Mouse (Mus musculus): ENCODE results near the gene Lce1k. TPM values are rescaled to one million over a fixed set of nuclear protein-coding genes. Genes with fewer than 3 reads are reported as not detected.

Lce1k gene
- total RNA-seq (2012; rRNA removed) (not detected in 2 replicates), polyA plus RNA-seq (2012; ENCODE audit: insufficient read depth in 1 of 2, insufficient read length in 2 of 2, low read depth in 1 of 2, low replicate concordance in 2 of 2, missing spikeins in 1 of 2) (not detected)

DNA sequence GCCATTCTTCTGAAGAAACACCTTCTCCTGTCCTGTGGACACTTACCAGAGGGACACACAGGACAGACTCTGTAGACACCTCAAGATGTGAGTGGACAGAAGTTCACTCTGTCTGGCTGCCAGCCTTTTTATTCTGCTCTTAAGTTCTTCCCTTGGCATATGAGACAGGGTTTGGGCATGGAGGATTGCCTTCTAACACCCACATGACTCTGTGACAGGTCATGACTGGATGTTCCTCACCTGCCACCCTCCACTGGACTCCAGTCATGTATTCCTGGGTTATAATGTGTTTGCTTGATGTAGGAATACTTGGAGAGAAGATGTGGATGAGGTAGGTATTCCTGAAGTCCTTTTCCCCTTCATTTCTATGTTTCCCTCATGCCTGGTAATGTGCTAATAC lies at the start of gene Lce1k:
Gene Lce1k (minus strand): TSS at position 101 of the 400 bp plus-strand sequence.
- H3K36me3 ChIP-seq (ENCODE audit: control insufficient read depth in 1 of 2, insufficient read depth in 2 of 2, low read length in 2 of 2) = no peaks in the 10 kb centered on the region
- H3K79me2 ChIP-seq (ENCODE audit: control insufficient read depth, insufficient read depth, low read length, poor library complexity) = no peaks in the 10 kb centered on the region

DNA sequence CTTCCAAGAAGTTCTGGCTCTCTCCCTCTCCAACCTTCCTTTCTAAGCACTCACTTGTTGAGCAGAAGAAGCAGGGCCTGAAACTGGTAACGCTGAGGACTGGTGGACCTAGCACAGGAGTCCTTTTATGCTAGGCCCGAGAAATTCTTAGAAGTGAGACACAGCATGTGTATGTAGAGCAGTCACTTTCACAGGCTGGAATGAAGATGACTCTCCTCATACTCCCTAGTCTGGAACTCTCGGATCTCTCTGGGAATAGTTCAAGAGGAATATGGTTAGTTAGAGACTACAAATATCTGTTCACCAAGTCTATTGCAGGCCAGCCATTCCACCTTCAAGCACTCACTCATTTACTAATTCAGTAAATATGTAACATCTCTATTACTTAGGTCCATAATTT lies 43.5 kb upstream of the Lce1k start, which contains the start of gene Lce1l:
Gene Lce1l (minus strand): TSS at position 101 of the 400 bp plus-strand sequence.
- no peaks in the 10 kb centered on the region for H3K4me1 ChIP-seq (ENCODE audit: control insufficient read depth in 1 of 2, insufficient read depth in 2 of 2, low read length in 2 of 2)
- no peak within 1 kb of the TSS for H3K4me3 ChIP-seq (ENCODE audit: control insufficient read depth in 1 of 2, insufficient read depth in 1 of 2, low read depth in 2 of 2, low read length in 2 of 2)
- no peaks in the 10 kb centered on the region for H3K9me3 ChIP-seq (replicated peaks; ENCODE audit: insufficient read depth, low read length)
- no peaks in the 10 kb centered on the region for H3K36me3 ChIP-seq (ENCODE audit: control insufficient read depth in 1 of 2, insufficient read depth in 2 of 2, low read length in 2 of 2)
- H3K27me3 ChIP-seq (ENCODE audit: control insufficient read depth in 1 of 2, insufficient read depth in 2 of 2, low read length in 2 of 2) = no peaks in the 10 kb centered on the region
- H3K79me2 ChIP-seq (ENCODE audit: control insufficient read depth, insufficient read depth, low read length, poor library complexity) = no peaks in the 10 kb centered on the region
- no peak for DNase-seq (ENCODE audit: low read depth, low spot score)
- no peak within 1 kb of the TSS for H3K27ac ChIP-seq (ENCODE audit: control insufficient read depth, low read depth, low read length)
- TF ChIP-seq MYC (IDR thresholded peaks at IDR 0.05; ENCODE audit: low read depth, low read length) (no peak), MYB (IDR thresholded peaks at IDR 0.05; ENCODE audit: low read depth, low read length) (no peak), TBP (IDR thresholded peaks at IDR 0.05; ENCODE audit: low read depth, low read length) (no peak), ZNF384 (IDR thresholded peaks at IDR 0.05; ENCODE audit: low read depth, low read length) (no peak), ZKSCAN1 (IDR thresholded peaks at IDR 0.05; ENCODE audit: low read depth, low read length) (no peak), HCFC1 (IDR thresholded peaks at IDR 0.05; ENCODE audit: low read depth, low read length) (no peak), MAZ (IDR thresholded peaks at IDR 0.05; ENCODE audit: low read depth, low read length) (no peak), USF2 (IDR thresholded peaks at IDR 0.05; ENCODE audit: borderline replicate concordance in 1 of 2, insufficient read depth in 1 of 2, low read depth in 1 of 2, low read length in 2 of 2) (no peak), CHD2 (IDR thresholded peaks at IDR 0.05; ENCODE audit: low read length) (no peak), JUND (IDR thresholded peaks at IDR 0.05; ENCODE audit: low read depth, low read length) (no peak)
- H3K9ac ChIP-seq (ENCODE audit: control insufficient read depth, low read depth, low read length, poor library complexity, severe bottlenecking) = no peak within 1 kb of the TSS

More for the DNA sequence above, at the start of gene Lce1k:
- Histone ChIP-seq H3K27ac (ENCODE audit: control insufficient read depth, low read depth, low read length) (no peak within 1 kb of the TSS), H3K4me3 (ENCODE audit: control insufficient read depth in 1 of 2, insufficient read depth in 1 of 2, low read depth in 2 of 2, low read length in 2 of 2) (no peak within 1 kb of the TSS), H3K4me1 (ENCODE audit: control insufficient read depth in 1 of 2, insufficient read depth in 2 of 2, low read length in 2 of 2) (no peaks in the 10 kb centered on the region), H3K9me3 (replicated peaks; ENCODE audit: insufficient read depth, low read length) (no peaks in the 10 kb centered on the region), H3K27me3 (ENCODE audit: control insufficient read depth in 1 of 2, insufficient read depth in 2 of 2, low read length in 2 of 2) (no peaks in the 10 kb centered on the region), H3K9ac (ENCODE audit: control insufficient read depth, low read depth, low read length, poor library complexity, severe bottlenecking) (no peak within 1 kb of the TSS)
- TF ChIP-seq TAL1 (IDR thresholded peaks at IDR 0.05; ENCODE audit: low read length) (no peak), KAT2A (conservative IDR thresholded peaks at IDR 0.05; ENCODE audit: low read depth, low read length) (no peak), ZNF384 (IDR thresholded peaks at IDR 0.05; ENCODE audit: low read depth, low read length) (no peak), ZC3H11A (IDR thresholded peaks at IDR 0.05; ENCODE audit: low read depth, low read length) (no peak), CTCF (IDR thresholded peaks at IDR 0.05 in 2 of 3, conservative IDR thresholded peaks at IDR 0.05 in 1 of 3; ENCODE audit: control insufficient read depth in 1 of 3, insufficient read depth in 1 of 3, low read depth in 2 of 3, low read length in 3 of 3, poor library complexity in 1 of 3, severe bottlenecking in 1 of 3) (no peak), ZKSCAN1 (IDR thresholded peaks at IDR 0.05; ENCODE audit: low read depth, low read length) (no peak), ETS1 (IDR thresholded peaks at IDR 0.05; ENCODE audit: low read depth, low read length) (no peak), POLR2A (IDR thresholded peaks at IDR 0.05; ENCODE audit: control insufficient read depth in 1 of 2, insufficient read depth in 1 of 2, low read depth in 1 of 2, low read length in 2 of 2, poor library complexity in 1 of 2) (no peak), ZMIZ1 (IDR thresholded peaks at IDR 0.05; ENCODE audit: low read depth, low read length) (no peak), ELF1 (IDR thresholded peaks at IDR 0.05; ENCODE audit: low read depth, low read length) (no peak), SIN3A (IDR thresholded peaks at IDR 0.05; ENCODE audit: low read length) (no peak), MXI1 (IDR thresholded peaks at IDR 0.05; ENCODE audit: low read depth, low read length) (no peak)
- no peak for DNase-seq (ENCODE audit: low read depth, low spot score)

All from MEL (cell line).